Mouse (Mus musculus): ENCODE results near the gene Ndrg4.

The Ndrg4 gene

DNA sequence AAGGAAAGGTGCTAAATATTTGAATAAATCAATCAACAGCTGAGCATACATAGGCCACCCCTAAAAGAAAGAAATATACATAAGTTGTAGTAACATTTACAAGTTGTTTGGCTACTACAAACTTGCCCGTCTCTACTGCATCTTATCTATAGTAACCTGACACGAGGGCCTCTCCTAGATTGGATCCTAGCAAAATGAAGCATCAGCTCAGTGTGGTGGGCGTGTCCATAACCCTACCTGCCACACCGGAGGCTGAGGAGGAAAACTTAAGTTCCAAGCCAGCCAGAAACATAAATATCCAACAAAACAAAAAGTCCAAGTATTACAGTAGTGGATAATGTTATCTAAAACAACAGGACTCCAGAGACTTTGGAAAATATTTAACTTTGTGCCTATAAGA lies 50.8 kb downstream of the Ndrg4 start:
- DNase-seq, result no peak

DNA sequence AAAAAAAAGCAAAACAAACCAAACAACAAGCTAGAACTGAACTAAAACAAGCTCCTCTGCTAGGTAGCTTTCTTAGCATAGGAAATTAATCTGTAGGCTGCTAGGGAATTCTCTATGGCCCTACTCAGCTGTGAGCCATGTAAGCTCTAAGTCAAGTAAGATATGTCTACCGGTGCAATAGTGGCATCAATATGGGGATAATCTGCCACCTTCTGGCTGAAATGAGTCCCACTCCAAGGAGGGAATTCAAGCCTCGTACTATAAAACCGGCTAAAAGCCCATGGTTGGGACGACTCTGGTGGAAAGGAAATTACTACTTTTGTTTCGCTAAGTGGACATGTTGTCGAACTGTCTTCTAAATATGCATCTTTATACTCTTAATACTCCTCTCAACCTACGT lies 61.8 kb downstream of the Ndrg4 start:
- no peak for DNase-seq

DNA sequence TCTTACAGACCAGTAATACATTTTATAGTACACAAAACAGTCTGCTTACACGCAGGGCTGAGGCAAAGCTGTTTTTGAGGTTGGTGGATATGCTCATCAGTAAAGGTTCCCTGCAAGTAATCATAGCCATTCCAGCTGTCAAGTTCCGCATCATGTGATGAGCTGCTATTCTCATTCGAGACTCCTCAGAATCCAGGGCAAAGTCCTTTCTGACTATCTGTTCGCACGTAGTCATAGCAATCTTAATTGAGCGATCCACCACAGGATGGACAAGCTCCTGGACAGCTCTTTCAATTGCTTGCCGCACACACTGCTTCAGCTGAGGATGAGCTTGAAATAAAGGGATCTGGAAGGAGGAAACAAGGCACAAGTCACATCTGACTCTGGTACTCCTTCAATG lies 65.0 kb downstream of the Ndrg4 start:
- no peak for DNase-seq

DNA sequence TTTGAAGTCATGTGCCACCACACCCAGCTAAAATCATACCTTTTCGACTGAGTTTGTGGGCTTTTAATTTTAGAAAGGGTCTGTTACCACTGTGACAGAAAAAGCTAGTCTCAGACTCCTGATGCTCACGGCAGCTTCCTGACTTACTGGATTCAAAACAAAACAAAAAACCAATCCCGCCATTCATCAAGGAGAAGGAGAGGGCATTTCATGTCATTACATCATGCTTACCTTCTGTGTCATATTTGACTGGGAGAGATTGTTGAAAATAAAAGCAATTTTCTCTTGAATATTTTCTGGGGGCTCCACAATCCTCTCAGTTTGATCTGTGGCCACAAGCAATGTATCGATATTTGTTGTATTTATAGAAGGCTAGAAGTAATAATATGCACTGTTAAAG lies 71.2 kb downstream of the Ndrg4 start:
- DNase-seq, result no peak

DNA sequence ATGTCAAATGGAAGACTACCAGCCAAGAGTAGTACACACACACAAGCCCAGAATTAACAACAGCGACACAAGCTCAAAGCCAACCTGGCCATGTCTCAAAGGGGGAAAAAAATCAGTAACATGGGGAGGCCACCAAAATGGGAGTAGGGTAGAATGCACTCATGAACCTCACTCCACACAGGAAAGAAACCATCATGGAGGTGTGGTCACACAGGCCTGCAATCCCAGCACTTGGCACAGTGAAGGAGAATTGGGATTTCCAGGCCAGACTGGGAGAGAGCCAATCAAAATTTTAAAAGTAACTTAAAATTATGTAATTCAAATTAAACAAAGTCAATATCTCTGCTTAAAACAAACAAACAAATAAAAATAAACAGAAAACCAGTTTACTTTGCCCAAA lies 75.1 kb downstream of the Ndrg4 start:
- no peak for DNase-seq

DNA sequence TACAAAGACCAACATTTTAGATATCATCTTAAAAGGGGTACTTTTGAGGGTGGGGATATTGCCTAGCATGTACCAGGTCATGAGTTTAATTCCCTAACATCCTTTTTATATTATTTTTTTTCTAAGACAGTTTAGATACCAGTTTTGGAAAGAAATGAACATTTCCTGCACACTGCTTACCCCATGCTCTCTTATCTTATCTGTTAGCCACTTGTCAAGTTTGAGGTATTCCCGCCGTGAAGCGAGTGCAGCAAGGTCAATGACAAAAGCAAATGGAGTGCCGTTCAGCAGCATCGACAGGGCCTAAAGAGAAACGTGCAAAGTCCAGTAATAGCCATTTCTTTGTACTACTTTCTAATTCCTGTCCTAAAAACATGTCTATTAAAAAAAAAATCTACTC lies 83.5 kb downstream of the Ndrg4 start:
- DNase-seq, result no peak

DNA sequence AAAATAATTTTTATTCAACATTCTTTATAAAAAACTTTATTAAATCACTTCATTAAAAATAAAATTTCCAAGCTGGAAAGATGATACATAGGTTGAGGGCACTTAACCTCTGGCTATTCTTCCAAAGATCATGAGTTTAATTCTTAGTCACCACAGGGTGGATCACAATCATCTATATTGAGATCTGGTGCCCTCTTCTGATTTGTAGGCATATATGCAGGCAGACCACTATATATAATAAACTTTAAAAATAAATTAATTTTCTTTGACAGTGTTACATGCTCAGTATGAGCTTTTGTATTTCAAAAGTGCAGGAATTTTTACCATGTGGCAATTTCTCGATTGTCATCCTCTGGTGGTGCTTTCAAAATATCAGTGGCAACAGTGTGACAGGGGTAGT lies 87.4 kb downstream of the Ndrg4 start:
- no peak for DNase-seq
